Mouse (Mus musculus) thymus, postnatal 36 days (tissue): ENCODE measurements around the gene Gm10378.
"Not testable (repeated sequence)": the region's sequence is repeated elsewhere in the genome, so short reads cannot be mapped to it uniquely, and the experiment has no call there.

ENCODE experiments used
- DNase-seq, 2 experiments: peaks; one replicate each; pipeline ENCODE4 v3.0.0; 2022; ENCODE audit warnings: mixed read lengths in 2 of 2

The Gm10378 gene

GRCm38 (mm10) chr14:42655638-42656037, at the start of gene Gm10378:
Gene Gm10378 (plus strand): TSS chr14:42655938.
- DNase-seq: not testable (repeated sequence)

GRCm38 (mm10) chr14:42641817-42642216, 13.9 kb upstream of the Gm10378 start, which contains the start of gene Gm3633:
Gene Gm3633 (minus strand): TSS chr14:42641917.
- DNase-seq: not testable (repeated sequence)
